Mouse (Mus musculus) heart, embryonic 12.5 days (tissue): ENCODE data around the gene Il24. TPM values are rescaled to one million over a fixed set of nuclear protein-coding genes. Genes with fewer than 3 reads are reported as not detected.

ENCODE experiments used
- ATAC-seq: fragments of 200-750 bp; cut with Nextera tagmentation; 2 replicates; pipeline ENCODE4 v1.8.0; 2017; ENCODE audit warnings: moderate TSS enrichment, moderate library complexity; ENCODE audit not compliant: insufficient number of reproducible peaks, low FRiP score
- H3K27ac ChIP-seq: fragments of 300-500 bp; sonication (generic); 2 replicates; pipeline ENCODE4 v1.5.1; 2016; ENCODE audit warnings: mild to moderate bottlenecking, moderate library complexity; ENCODE audit not compliant: poor library complexity, severe bottlenecking
- H3K27me3 ChIP-seq: fragments of 300-500 bp; sonication (generic); replicated peaks from 2 replicates; pipeline ENCODE4 v1.6.1; 2016; ENCODE audit warnings: mild to moderate bottlenecking, moderate library complexity
- H3K36me3 ChIP-seq: fragments of 300-500 bp; sonication (generic); 2 replicates; pipeline ENCODE4 v1.6.1; 2016; ENCODE audit warnings: mild to moderate bottlenecking, moderate library complexity
- H3K4me1 ChIP-seq: fragments of 300-500 bp; sonication (generic); replicated peaks from 2 replicates; pipeline ENCODE4 v1.6.1; 2016; ENCODE audit warnings: mild to moderate bottlenecking
- H3K4me2 ChIP-seq: fragments of 300-500 bp; sonication (generic); 2 replicates; pipeline ENCODE4 v1.6.1; 2016; ENCODE audit warnings: mild to moderate bottlenecking, moderate library complexity
- H3K4me3 ChIP-seq: fragments of 300-500 bp; sonication (generic); 2 replicates; pipeline ENCODE4 v1.5.1; 2016; ENCODE audit warnings: mild to moderate bottlenecking
- H3K9ac ChIP-seq: fragments of 300-500 bp; sonication (generic); 2 replicates; pipeline ENCODE4 v1.6.1; 2016; ENCODE audit warnings: mild to moderate bottlenecking, moderate library complexity
- H3K9me3 ChIP-seq: fragments of 300-500 bp; sonication (generic); replicated peaks from 2 replicates; pipeline ENCODE4 v1.6.1; 2016; ENCODE audit warnings: mild to moderate bottlenecking, moderate library complexity
- WGBS: fragments of 180-500 bp; shearing (Covaris S2); methylation state at CpG from one replicate; pipeline ENCODE4 v1.1.7; 2016; 5-methylcytosine and 5-hydroxymethylcytosine counted together
- polyA plus RNA-seq: library from polyadenylated mRNA; unstranded; fragments of >200 nt; fragmentation: Nextera tagmentation; extraction: Ambion mirVana; gene quantifications from 2 replicates; pipeline ENCODE4 v1.2.1, GENCODE M21; 2016

Gene Il24
- polyA plus RNA-seq = not detected in 2 replicates

DNA sequence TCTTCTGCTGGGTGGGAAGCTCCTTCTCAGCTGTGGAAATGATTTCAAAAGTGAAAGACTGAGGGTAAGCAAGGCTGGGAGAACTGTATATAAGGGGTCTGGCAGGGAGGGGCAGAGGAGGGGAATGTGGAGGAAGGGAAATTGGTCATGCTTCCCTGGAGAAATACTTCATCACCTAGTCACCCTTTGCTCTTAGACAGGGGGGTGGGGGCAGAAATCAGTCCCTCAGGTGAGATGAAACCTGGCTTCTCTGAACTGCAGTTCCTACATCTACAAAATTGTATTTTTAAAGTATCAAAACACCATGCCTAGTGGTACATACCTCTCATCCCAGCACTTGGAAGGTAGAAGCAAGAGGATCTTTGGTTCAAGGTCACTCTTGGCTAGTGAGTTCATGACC is at the start of gene Il24:
Il24 (minus strand) TSS at position 101 of the 400 bp plus-strand sequence.
- no peak within 1 kb of the TSS for H3K27ac ChIP-seq
- no peaks in the 10 kb centered on the region for H3K4me1 ChIP-seq
- H3K36me3 ChIP-seq = no peaks in the 10 kb centered on the region
- H3K9me3 ChIP-seq = no peaks in the 10 kb centered on the region
- ATAC-seq = no peak
- H3K4me2 ChIP-seq = no peak within 1 kb of the TSS
- H3K4me3 ChIP-seq = no peak within 1 kb of the TSS
- H3K9ac ChIP-seq = no peak within 1 kb of the TSS; the same call in 1 of the 2 replicates
- H3K27me3 ChIP-seq = peaks cover 40% of the 10 kb centered on the region

DNA sequence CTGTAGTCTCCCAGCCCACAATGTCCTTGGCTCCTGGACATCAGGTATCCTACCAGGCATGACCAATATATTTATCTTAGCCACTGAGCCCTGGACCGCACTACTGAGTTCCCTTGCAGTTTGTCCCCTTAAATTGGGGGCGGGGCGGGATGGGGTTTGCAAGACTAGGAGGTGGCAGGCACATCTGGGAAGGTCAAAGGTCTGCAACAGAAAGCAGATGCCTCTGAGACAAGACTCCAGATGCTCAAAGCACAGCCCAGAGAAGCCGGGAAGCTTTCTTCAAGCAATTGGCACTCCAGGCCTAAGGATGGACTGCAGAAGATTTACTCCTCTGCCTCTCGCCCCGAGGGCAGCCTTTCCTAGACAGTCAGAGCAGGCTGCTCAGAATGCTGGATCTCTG is 49.1 kb upstream of the Il24 start:
- 54% methylated on average over 6 of the region's 6 CpGs for WGBS
- no peak for ATAC-seq

DNA sequence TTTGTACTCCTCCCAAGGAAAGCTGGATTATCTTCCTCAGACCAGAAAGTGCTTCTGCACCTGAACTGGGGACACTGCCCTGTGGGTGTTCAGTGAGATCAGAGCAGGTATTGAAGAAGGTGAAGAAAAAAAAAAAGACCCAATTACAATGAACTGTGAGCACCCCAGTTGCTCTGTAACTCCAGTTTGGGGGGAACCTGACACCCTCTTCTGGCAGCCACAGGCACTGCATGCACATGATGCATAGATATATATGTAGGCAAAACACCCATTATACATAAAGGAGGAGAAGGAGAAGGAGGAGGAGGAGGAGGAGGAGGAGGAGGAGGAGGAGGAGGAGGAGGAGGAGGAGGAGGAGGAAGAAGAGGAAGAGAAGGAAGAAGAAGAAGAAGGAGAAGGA is 39.2 kb upstream of the Il24 start:
- Histone ChIP-seq H3K9me3 (no peaks in the 10 kb centered on the region), H3K36me3 (no peaks in the 10 kb centered on the region), H3K27ac (no peak overlapping the region), H3K4me3 (no peak overlapping the region), H3K27me3 (no peaks in the 10 kb centered on the region), H3K4me1 (no peaks in the 10 kb centered on the region), H3K9ac (no peak overlapping the region), H3K4me2 (no peak overlapping the region)
- no peak for ATAC-seq

More for the DNA sequence above, 49.1 kb upstream of the Il24 start:
- Histone ChIP-seq H3K36me3 (no peaks in the 10 kb centered on the region), H3K4me3 (no peak overlapping the region), H3K9ac (no peak overlapping the region), H3K4me1 (no peaks in the 10 kb centered on the region), H3K27me3 (no peaks in the 10 kb centered on the region), H3K27ac (no peak overlapping the region), H3K9me3 (no peaks in the 10 kb centered on the region), H3K4me2 (no peak overlapping the region)

DNA sequence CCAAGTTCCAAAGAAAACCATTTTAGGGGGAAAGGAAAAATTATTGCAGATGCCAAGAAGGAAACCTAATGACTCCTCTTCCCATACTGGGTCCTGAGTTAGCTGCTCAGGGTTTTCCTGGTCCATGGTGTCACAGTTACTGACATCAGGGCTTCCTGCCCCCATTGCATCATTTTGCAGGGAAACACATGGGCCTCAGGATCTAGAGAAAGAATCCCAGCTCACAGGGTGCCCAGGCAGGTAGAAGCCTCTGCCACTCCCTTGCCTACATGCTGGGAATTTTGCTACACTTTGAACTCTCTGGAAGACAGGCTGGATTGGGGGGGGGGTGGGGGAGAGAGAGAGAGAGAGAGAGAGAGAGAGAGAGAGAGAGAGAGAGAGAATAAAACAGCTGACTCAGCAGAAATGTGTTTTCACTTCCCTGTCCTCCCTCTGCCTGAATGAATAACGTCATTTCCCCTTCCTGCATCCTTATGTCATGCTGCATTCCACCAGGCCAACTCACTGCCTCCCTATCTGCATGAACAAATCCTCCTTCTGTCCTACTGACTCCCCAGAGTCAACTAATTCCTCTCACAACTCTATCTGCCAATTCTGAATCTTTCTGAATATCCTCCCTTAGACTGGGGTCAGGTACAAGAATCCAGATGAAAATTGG is 31.2 kb upstream of the Il24 start:
- no peaks in the 10 kb centered on the region for H3K4me1 ChIP-seq
- no peaks in the 10 kb centered on the region for H3K9me3 ChIP-seq
- H3K9ac ChIP-seq = no peak overlapping the region
- no peak for ATAC-seq
- WGBS = 14% methylated on average over 1 of the region's 1 CpGs
- H3K27me3 ChIP-seq = no peaks in the 10 kb centered on the region
- no peaks in the 10 kb centered on the region for H3K36me3 ChIP-seq
- no peak overlapping the region for H3K4me2 ChIP-seq
- H3K27ac ChIP-seq = no peak overlapping the region
- no peak overlapping the region for H3K4me3 ChIP-seq

DNA sequence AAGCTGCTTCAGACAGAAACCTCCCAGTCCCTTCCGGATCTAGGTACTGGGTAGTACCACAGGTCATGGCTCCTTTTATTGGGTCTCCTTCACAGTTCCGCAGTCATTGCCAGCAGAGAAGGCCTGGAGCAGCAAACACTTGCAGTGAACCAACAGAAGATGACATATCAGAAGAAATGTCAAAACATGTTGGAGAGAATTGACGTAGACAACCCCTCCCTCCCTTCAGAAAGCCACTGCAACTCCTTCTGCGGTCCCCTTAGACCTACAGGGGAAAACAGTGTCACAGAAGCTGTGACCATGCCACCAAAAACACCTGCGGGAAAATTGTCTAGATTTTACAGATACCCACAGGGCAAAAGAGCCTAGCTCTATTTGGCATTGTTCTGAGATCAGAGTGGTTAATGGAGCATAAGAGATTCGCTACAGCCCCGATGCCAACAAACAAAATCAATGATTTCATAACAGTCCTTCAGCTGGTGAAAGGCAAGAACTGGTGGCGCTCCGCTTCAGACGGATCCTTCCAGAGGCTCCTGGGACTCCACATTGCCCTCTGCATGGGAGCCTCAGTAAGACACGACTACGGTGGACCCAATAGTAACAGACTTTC is 24.3 kb upstream of the Il24 start, which contains the start of gene Il20:
Il20 (minus strand) TSS at position 51 of the 610 bp plus-strand sequence.
- H3K27me3 ChIP-seq = no peaks in the 10 kb centered on the region
- H3K4me1 ChIP-seq = no peaks in the 10 kb centered on the region
- no peaks in the 10 kb centered on the region for H3K36me3 ChIP-seq
- no peak within 1 kb of the TSS for H3K4me2 ChIP-seq
- 80% methylated on average over 12 of the region's 12 CpGs for WGBS
- no peaks in the 10 kb centered on the region for H3K9me3 ChIP-seq
- no peak within 1 kb of the TSS for H3K9ac ChIP-seq
- ATAC-seq = no peak
- H3K27ac ChIP-seq = no peak within 1 kb of the TSS
- H3K4me3 ChIP-seq = no peak within 1 kb of the TSS

DNA sequence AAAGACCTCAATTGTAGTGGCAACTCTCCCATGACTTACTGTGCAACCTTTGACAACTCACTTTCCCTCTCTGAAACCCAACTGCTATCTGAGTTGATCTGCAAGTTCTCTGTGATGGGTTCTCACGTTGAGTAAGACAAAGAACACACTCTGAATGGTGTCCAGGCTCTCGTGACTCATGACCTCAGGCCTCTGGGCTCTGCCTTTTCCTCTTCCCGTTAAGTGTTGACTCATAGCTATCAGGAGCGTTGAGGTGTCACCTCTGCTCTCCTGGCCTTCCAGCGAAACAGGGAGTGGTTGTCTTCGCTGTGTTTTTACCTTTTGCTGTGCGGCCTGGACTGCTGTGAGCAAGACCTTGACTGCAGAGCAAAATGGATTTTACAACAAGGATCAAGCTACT is 15.3 kb upstream of the Il24 start:
- Histone ChIP-seq H3K4me3 (no peak overlapping the region), H3K27ac (no peak overlapping the region), H3K4me1 (no peaks in the 10 kb centered on the region), H3K27me3 (no peaks in the 10 kb centered on the region), H3K4me2 (no peak overlapping the region), H3K36me3 (no peaks in the 10 kb centered on the region), H3K9ac (no peak overlapping the region), H3K9me3 (no peaks in the 10 kb centered on the region)
- ATAC-seq = no peak
- WGBS = 59% methylated on average over 7 of the region's 7 CpGs

DNA sequence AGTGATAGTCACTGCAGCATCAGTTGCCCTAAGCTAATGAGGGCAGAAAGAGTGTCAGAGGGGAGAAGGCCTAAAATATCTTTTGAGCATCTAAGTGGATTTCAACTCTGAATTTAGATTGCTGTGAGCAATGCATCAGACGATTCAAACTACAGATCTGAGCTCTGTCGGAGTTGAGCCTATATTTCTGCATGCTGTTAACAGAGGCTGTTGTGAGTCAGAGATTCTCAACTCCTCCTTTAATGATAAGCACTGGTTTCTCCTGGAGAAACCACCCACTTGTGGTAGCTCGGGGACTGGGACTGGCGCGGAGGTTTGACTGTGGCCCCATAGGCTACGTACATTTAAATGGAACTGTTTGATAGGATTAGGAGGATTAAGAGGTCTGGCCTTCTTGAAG is 7.2 kb upstream of the Il24 start:
- no peaks in the 10 kb centered on the region for H3K4me1 ChIP-seq
- ATAC-seq = no peak

DNA sequence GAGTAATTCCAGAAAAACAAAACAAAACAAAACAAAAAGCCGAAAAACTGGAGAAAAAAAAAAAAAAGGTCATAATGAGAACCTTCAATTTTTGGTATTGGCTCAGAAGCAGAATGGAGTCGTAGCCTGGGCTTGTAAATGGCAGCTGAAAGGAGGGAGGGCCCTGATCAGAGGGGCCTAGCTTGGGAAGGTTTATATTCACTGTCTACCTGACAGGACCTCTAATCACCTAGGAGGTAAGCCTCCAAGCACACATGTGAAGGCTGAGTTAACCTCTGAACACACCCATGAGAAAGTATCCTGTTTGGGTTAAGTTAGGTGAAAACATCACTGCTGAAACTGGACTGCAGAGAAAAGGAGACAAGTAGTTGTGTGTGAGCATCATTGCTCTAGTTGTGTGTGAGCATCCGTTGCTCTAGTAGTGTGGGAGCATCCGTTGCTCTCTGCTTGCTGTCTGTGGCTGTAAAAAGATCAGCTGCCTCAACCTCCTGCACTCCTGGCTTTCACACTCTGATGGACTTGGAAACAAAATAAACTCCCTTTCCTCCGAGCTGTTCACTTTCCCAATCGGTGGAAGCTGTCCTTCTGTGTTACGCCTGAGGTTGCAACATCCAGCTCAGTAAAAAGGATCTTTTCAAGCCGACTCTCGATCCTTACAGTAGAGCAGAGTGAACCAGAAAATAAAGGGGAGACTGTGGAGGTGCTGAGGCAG is 6.2 kb upstream of the Il24 start:
- Histone ChIP-seq H3K27me3 (0 out of 2 replicates have a peak, but pooled peaks cover 4% of the 10 kb centered on the region), H3K36me3 (no peaks in the 10 kb centered on the region), H3K4me3 (no peak overlapping the region), H3K4me2 (no peak overlapping the region), H3K4me1 (no peaks in the 10 kb centered on the region), H3K9me3 (no peaks in the 10 kb centered on the region), H3K9ac (no peak overlapping the region), H3K27ac (no peak overlapping the region)
- 72% methylated on average over 9 of the region's 9 CpGs for WGBS
- no peak for ATAC-seq

More for the DNA sequence above, 7.2 kb upstream of the Il24 start:
- Histone ChIP-seq H3K27ac (no peak overlapping the region), H3K36me3 (no peaks in the 10 kb centered on the region), H3K9ac (no peak overlapping the region), H3K9me3 (no peaks in the 10 kb centered on the region), H3K4me3 (no peak overlapping the region), H3K27me3 (0 out of 2 replicates have a peak, but pooled peaks cover 4% of the 10 kb centered on the region), H3K4me2 (no peak overlapping the region)
- WGBS = 39% methylated on average over 6 of the region's 6 CpGs

DNA sequence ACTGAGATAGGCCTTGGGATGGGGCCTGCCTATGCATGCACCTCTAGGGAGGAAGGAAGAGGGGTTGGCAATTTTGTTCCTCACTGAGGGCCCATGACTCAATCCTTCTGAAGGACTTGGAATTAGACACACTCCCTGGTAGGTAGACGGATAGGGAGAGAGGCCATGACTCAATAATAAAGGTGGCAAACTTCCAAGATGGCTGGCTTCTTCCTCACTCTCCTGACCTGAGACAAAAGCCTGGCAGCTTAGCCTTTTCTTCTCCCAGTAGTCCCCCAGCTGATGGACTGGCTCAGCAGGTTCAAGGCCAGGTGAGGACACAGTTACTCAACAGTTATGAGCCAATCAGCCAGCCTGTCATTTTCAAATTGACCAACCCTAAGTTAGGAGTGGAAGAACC is 5.2 kb upstream of the Il24 start:
- Histone ChIP-seq H3K36me3 (no peaks in the 10 kb centered on the region), H3K4me2 (no peak overlapping the region), H3K9ac (no peak overlapping the region), H3K27me3 (0 out of 2 replicates have a peak, but pooled peaks cover 4% of the 10 kb centered on the region), H3K4me1 (no peaks in the 10 kb centered on the region), H3K4me3 (no peak overlapping the region), H3K27ac (no peak overlapping the region), H3K9me3 (no peaks in the 10 kb centered on the region)
- ATAC-seq = no peak
- WGBS = 73% methylated on average over 1 of the region's 1 CpGs

DNA sequence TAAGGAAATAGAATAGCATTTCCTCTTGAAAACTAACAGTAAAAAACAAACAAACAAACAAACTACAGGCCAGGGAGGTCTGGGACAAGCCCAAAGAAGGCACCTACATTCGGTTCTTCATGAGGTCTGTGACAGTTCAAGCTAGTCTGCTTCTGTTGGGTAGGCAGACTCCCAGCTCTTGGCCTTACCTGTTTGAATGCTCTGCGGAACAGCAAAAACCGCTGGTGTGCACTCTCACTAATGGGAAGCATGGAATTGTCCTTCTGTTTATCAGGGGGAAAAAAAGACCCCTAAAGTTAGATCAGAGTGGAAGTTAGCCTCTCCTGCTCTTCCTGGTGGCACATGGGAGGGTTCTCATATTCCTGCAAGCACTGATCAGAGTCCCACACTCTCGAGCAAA is 4.1 kb downstream of the Il24 start:
- no peaks in the 10 kb centered on the region for H3K36me3 ChIP-seq
- H3K27me3 ChIP-seq = peaks cover 58% of the 10 kb centered on the region
- H3K9me3 ChIP-seq = no peaks in the 10 kb centered on the region
- H3K4me3 ChIP-seq = no peak overlapping the region
- H3K9ac ChIP-seq = no peak overlapping the region
- no peak for ATAC-seq
- WGBS = 84% methylated on average over 4 of the region's 4 CpGs
- H3K4me1 ChIP-seq = peaks cover 3% of the 10 kb centered on the region
- no peak overlapping the region for H3K27ac ChIP-seq
- H3K4me2 ChIP-seq = no peak overlapping the region

DNA sequence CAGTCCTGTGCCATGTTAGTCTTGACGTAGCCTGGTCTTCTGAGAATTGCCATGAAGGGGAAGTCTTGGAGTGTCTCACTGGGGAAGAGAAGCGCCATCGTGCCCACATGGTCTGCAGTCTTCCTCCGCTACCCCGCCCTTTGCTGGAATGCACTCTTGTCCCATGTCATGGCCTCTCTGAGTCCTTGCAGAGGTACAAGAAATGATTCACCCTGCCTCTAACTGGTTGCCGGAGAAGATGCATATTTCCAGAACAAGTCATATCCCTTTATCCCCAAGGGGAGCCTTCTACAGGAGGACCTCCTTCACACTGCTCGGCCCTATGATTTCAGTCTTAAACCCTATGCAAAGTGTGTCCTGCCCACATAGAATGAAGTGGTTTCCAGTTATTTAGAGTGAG is 7.3 kb downstream of the Il24 start:
- Histone ChIP-seq H3K27me3 (peaks cover 48% of the 10 kb centered on the region), H3K4me3 (no peak overlapping the region), H3K36me3 (no peaks in the 10 kb centered on the region), H3K9me3 (no peaks in the 10 kb centered on the region), H3K27ac (no peak overlapping the region), H3K4me1 (peaks cover 6% of the 10 kb centered on the region), H3K9ac (no peak overlapping the region), H3K4me2 (no peak overlapping the region)
- ATAC-seq = no peak
- WGBS = 80% methylated on average over 7 of the region's 7 CpGs
